In genomic region chr9:60088101-60088500, GRCm38 (mm10) we compare ENCODE assay signal across 8 mouse cellular contexts.
DNase-seq lines count a peak whose midpoint lies in the region; ATAC-seq lines count a peak whose summit lies in the region.

No protein-coding gene starts in this region.

- H3K9me3 ChIP-seq in liver, embryonic 11.5 days (ENCODE audit: control insufficient read depth, low read length): no peaks in the 10 kb centered on the region
- no peaks in the 10 kb centered on the region for H3K9me3 ChIP-seq in forebrain, embryonic 15.5 days

- no peak overlapping the region for H3K9ac ChIP-seq in liver, embryonic 11.5 days (ENCODE audit: low read depth, low read length)
- no peak overlapping the region for H3K9ac ChIP-seq in forebrain, embryonic 15.5 days (replicated peaks)

- WGBS in liver, embryonic 11.5 days: 38% methylated on average over 5 of the region's 5 CpGs
- WGBS in forebrain, embryonic 15.5 days: 52% methylated on average over 5 of the region's 5 CpGs

- H3K4me1 ChIP-seq in liver, embryonic 11.5 days (replicated peaks; ENCODE audit: control insufficient read depth, insufficient read depth, low read length): no peaks in the 10 kb centered on the region
- 0 out of 2 replicates have a peak, but pooled peaks cover 2% of the 10 kb centered on the region for H3K4me1 ChIP-seq in forebrain, embryonic 15.5 days

- H3K27me3 ChIP-seq in liver, embryonic 11.5 days (replicated peaks; ENCODE audit: control insufficient read depth, insufficient read depth, low read length): no peaks in the 10 kb centered on the region
- no peaks in the 10 kb centered on the region for H3K27me3 ChIP-seq in forebrain, embryonic 15.5 days

- H3K36me3 ChIP-seq in liver, embryonic 11.5 days (ENCODE audit: control insufficient read depth, insufficient read depth, low read length): no peaks in the 10 kb centered on the region
- no peaks in the 10 kb centered on the region for H3K36me3 ChIP-seq in forebrain, embryonic 15.5 days

- no peak overlapping the region for H3K4me3 ChIP-seq in liver, embryonic 11.5 days (ENCODE audit: low read depth, low read length)
- no peak overlapping the region for H3K4me3 ChIP-seq in forebrain, embryonic 15.5 days

- no peak for ATAC-seq in liver, embryonic 11.5 days (replicated peaks; ENCODE audit: low FRiP score)
- no peak for ATAC-seq in monocyte, adult 5-6 weeks (replicated peaks; ENCODE audit: insufficient number of reproducible peaks, low FRiP score, low TSS enrichment, poor library complexity, severe bottlenecking)
- ATAC-seq in forebrain, embryonic 15.5 days (replicated peaks): no peak

- no peak overlapping the region for H3K4me2 ChIP-seq in liver, embryonic 11.5 days
- no peak overlapping the region for H3K4me2 ChIP-seq in forebrain, embryonic 15.5 days (replicated peaks)

- no peak overlapping the region for H3K27ac ChIP-seq in liver, embryonic 11.5 days (ENCODE audit: low read depth, low read length)
- no peak overlapping the region for H3K27ac ChIP-seq in forebrain, embryonic 15.5 days (replicated peaks)

- peak; percentile 8 to 35 for DNase-seq in cerebellum, adult 18-20 months
- DNase-seq in cerebellum, adult 11-12 months: no peak
- peak; percentile 18 for DNase-seq in liver
- DNase-seq in liver, embryonic 11.5 days (ENCODE audit: low spot score): no peak
- peak; percentile 16 for DNase-seq in adrenal gland, postnatal 4 days (ENCODE audit: low spot score in 2 of 2)
- peak; percentile 40 to 48 for DNase-seq in kidney, postnatal 4 days

Comparison
In these comparisons a context has a peak if more than half of its experiments do, and no peak if none do; other contexts are left out.
1. DNase-seq: peak in cerebellum, adult 18-20 months (2 of 2), liver (single experiment), adrenal gland, postnatal 4 days (2 of 2) and kidney, postnatal 4 days (2 of 2); none in cerebellum, adult 11-12 months (single experiment) and liver, embryonic 11.5 days (single experiment).